Mouse (Mus musculus): ENCODE measurements at regions not wholly inside any gene's neighbourhood (a gene's known extent, or its start where the extent isn't known, plus 50 kb on each side); places are given as distances from the start of the nearest gene placed in this dataset.

GRCm38 (mm10) chr7:68440661-68441150 lies 167.1 kb downstream of the Fam169b start:
- no peak for DNase-seq (ENCODE audit: low spot score)

GRCm38 (mm10) chr7:68428946-68429345 lies 155.3 kb downstream of the Fam169b start:
- no peak for DNase-seq (ENCODE audit: low spot score)

GRCm38 (mm10) chr7:68415890-68416289 lies 142.3 kb downstream of the Fam169b start:
- DNase-seq (ENCODE audit: low spot score): no peak

- no peak for DNase-seq (ENCODE audit: low spot score)
Observed at GRCm38 (mm10) chr7:68412786-68413185, 139.1 kb downstream of the Fam169b start.

All from left cerebral cortex, adult 11 months (tissue).